Mouse (Mus musculus) induced T-regulatory cell, adult 2 months (primary cell): ENCODE results near the gene Filip1l.

ENCODE experiments used
- DNase-seq: peaks from one replicate; pipeline ENCODE4 v3.0.0-alpha.2; 2012; ENCODE audit warnings: low read depth

The Filip1l gene

DNA sequence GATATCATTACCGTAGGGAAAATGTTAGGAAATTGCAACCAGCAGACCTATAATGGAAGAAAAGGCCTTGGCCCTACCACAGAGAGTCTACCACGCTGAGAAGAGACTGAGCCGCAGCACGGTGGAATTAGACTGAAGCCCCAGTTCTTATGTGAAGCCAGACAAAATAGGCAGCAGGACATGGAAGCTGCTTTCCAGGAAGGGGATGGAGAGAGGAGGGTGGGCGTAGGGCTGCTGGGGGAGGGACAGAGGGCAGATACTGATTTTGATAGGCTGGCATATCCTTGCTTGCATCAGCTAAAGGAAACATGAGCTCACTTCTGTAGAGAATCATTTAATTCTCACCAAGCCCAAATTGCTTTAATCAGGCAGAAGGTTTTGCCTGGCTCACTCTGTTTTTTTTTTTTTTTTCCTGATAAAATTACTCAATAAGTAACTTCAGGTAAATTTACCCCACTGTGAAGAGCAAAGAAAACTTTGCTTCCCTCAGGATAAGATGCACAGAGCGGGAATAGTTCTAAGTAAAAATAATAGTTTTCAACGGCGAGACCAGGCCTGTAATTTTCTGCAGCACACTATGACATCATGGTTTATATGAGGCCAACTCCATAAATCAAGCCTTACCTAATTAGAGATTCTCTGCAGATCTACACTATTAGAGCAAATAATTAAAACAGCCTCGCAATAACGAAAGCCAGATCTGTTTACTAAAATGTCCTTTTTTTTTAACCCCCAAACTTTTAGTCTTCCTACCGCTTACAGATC, 84.8 kb downstream of the Filip1l start:
- DNase-seq: no peak

DNA sequence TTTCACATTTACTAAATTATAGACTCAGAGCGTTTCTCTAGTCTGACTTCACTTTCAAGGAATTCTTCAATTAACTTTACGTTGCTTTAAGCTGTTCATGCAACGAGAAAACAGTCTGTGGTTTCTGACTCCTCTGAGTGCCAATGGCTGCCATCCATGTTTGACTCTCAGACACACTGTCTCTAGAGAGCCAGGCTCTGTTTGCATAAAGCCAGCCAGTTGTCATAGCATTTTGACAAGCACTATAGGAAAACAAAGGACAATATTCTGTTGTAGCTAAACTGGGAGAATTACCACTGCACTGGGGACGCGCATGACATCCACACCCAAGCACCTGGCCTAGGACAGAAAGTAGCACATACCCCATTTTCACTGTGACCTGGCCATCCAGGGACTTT, 85.4 kb downstream of the Filip1l start:
- no peak for DNase-seq

DNA sequence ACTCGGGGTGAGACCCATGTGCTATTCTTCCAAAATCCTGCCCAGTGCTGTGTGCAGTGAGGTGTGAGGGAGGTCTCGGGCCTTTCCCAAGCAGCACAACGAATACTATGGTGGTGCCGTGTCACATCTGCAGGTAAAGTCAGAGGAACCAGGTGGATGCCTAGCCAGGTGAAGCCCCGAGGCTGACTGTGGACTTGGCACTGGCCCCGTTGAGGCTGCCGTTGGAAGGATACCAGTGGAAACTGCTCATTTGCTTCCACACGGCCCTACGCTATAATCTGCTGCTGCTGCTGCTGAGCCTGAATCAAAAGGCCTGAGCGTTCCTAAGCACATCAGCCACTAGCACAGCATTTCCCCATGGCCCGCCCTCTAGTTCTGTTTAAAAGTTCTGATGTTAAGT, 86.3 kb downstream of the Filip1l start:
- no peak for DNase-seq

DNA sequence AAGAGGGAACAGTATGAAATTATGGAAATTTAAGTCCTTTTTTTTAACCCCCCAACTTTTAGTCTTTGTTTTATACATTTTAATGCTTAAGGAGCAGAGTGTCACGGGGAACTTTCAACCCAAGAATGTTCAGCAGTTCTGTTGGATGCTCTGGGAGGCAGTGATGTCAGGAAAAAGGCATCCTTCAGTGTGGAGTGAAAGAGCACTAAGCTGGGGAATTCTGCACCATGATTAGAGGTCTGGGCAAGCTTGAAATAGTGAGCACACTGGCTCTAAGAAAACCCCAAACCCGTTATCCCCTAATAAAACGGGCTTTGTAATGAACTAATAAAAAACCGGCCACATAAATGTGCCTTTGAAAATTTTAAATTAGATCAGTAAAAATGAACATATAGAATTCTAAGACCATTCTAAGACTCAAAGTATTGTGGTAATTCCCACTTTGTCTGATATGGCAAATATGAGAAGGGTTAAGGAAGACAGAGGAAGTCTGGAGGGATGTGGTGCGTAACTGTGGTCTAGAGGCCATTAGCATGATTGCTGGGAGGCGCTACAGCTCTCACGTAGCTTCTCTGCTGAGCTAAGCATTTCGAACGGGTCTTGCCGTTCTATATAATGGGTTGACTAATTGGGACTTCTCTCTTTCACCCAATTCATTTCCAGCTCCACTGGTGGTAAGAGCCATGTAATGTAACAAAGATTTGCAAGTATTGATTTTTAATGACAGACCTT, 88.0 kb downstream of the Filip1l start:
- DNase-seq: no peak

DNA sequence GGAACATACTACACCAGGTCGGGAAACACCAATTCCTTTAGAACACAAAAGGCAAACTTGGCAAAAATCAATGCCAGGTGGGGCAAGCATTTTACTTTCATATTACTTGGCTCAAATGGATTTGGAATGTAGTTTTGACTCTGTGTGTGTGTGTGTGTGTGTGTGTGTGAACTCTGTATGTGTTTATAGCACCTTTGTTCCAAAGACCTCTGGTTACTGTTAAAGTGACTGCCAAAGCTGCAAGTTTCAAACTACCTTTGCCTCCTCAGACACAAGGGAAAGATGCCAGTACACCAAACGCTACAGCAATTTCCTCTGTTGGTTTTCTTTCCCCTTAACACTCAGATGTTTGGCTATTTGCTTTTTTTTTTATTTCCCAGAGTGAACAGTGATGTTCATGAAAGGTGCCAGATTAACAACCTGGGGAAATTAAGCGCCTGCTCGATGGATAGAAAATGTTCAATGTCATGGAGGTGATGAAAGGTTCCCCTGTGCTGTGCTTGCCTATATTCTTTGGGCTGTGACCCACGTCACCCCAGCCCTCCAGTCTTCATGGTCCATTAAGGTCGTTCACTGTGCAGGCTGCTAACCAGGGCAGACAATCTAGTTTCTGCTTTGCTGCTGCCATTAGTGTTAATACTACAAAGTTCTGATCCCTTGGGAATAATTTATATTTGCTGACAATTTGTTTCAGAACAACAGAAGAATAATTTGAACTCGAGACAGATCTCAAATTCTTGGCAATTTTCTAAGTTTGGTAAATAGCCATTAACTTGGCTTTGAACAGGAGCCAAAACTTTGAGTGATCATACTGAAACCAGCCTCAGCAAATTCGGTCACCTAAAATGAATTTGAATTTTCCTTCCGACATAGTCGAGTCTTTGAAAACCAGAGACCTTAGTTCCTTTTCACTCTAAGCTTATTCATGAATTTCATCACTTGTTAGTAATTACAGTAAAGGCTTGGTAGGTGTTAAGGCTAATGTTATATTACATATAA, 92.5 kb downstream of the Filip1l start:
- no peak for DNase-seq

DNA sequence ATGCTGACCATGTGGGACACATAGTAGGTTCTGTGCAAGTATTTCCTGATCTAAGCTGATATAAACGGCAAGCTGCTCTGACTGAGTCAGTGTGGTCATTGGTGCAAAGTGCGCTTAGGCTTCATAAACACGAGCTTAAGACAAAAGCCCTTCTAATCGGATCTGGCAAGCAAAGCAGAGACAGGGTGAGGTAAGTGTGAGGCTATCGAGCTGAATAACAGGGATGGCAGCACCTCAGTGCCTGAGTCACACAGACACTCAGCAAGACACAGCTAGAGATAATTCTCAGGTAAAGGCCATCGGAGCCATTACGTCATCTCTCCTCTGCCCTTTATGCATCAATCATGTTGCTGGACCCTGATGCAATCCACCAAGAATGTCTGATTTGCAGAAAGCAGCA, 100.1 kb downstream of the Filip1l start:
- no peak for DNase-seq

DNA sequence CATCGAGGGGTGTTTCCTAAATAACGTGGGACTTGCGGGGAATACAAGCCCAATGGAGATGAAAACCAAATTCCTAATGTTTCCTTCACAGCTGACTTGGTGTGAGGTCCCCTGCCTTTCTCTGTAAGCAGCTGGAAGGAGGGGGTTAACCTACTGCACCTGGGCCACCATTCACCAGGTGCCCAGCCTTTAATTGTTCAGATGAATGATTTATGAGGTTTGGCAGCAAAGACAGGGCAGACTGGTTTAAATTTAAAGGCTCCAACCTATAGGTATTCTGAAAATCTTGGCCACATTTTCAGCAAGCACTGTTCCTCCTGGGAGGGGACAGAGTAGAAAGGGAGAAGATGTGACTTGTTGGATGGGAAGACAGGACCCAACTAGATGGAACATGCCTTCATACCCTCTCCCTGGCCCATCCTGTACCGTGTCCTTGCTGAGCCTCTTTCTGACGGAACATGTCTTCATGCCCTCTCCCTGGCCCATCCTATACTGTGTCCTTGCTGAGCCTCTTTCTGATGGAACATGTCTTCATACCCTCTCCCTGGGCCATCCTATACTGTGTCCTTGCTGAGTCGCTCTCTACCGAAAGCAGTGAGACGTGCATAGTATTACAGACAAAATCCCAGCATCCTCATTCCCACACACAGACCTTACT, 101.3 kb downstream of the Filip1l start:
- no peak for DNase-seq

DNA sequence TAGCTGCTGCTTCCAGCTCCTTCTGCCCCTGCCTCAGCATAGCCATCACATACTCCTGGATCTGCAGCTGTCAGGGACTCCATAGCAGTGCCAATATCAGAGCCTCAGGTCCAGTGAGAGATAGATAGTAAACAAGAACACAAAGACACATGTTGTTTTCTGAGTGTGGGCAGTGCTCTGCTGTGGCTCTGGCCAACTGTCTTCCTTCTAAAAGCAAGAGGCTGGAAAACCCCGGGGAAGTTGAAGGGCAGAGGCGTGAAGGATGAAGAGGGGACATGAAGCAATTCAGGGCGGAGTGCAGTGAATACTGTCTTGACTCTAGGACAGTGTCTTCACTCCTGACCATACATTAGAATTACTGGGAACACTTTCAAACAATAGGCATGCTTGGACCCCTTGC, 102.7 kb downstream of the Filip1l start:
- DNase-seq: no peak

DNA sequence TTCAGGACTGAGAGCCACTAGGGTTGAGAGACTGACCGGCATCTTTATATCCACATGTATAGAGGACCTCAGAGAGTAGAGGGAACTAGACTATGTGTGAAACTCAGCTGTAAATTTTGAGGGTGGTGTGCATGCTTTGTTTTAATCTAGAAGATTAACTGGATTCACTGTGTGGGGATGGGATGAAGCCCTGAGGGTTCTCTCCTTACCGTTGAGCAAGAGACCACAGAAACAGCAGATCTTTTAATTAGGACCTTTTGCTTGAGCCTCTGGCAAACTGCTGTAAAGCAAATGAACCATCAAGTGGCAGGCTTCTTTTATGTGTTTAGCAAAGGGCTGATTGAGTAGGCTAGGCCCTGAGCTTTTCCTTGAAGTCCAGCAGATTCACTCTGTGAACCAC, 103.1 kb downstream of the Filip1l start:
- DNase-seq: no peak

DNA sequence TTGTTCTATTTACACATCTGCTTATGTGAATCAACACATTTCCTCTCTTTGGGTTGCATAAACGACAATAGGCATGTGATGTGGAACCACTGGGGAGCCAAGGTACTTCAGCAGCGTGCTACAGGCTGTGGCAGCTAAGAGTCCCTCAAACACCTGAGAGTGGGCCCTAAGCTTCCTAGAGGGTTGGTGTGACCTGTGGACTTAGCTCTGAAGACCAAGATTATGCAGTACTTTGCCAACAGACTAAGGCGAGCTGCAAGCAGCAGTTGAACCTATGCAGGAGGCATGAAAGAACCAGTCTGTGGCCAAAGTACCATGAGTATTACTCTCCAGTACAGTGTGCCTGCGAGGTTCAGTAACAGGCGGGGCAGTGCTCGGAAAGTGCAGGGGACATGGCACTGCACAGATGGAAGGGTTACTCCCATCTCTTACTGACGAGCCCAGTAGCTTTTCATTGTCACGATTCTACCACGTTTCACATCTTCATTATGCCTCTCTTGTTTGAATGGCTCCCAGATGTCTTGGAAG, 112.6 kb downstream of the Filip1l start:
- DNase-seq: no peak

DNA sequence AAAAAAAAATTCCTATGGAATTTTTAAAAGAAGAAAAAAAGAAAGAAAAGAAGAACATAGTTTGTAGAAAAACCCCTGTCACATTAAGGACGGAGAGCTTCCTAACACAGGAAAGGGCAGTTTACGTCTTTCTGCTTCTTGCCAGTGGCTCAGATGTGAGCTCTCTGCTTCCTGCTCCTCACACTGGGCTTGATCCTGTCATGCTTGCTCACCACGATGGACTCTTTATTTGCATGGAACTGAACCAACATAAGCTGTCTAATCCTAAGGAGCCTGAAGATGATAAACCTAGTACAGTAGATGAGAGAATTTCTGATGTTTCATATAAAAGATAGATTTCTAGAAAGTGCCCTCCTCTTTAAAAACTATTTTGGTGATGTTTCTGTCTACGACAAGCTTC, 116.4 kb downstream of the Filip1l start:
- DNase-seq: peak; percentile 49

DNA sequence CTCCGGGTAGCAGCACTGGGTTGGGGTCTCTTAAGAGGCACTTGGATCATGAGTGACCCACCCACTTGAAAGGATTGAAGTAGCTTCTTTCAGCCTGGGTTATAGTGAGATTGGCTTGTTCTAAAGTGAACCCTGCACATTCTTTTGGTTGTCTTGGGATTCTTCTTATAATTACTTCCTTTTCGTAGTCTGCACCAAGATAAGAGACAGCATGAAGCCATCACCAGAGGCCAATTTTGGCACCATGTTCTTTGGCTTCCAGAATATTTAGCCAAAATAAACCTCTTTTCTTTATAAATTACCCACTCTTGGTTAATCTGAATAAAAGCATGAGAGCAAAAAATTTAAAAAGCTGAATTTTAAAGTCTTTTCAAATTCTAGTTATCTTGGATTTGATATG, 117.0 kb downstream of the Filip1l start:
- DNase-seq: no peak

DNA sequence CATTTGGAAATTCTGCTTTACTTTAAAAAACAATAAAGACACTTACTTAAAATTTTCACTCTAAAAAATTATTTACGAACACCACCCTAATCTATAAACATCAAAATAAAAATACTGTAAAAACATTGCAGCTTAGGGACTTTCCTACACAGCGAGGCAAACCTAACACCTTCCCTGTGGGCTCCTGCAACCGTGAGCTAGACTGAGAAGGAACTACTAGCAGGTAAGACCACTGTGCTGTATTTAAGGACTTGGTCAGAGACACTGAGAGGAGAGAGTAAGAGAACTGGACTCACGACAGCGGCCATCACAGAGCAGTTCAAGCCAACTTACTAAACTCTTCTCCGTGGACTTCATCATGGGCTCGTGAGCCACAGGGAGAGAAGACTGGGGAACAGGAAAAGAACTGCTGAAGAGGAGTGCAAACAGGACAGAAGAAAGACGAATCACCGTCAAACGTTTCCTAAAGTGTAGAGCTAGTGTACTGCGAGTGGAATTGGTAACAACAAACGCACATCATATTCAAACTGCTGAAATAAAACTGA, 117.5 kb downstream of the Filip1l start:
- peak; percentile 80 for DNase-seq

DNA sequence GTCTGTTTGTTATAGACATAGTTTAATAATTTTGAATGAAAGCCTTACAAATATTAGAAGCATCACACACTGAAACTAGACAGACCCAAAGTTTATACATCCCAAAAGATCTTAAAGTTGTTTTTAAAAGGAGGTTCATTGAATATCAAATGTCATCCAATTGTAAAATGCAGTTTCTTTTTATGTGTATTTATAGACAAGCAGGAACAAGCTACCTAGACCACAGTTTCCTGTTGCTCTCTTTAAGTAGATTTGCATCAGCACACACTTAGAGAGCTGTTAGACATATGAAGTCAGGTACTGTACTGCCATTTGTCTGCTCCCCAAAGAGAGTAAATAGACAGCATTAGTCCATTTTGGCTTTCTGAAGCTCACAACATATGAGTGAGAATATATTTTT, 118.2 kb downstream of the Filip1l start:
- peak; percentile 87 for DNase-seq

DNA sequence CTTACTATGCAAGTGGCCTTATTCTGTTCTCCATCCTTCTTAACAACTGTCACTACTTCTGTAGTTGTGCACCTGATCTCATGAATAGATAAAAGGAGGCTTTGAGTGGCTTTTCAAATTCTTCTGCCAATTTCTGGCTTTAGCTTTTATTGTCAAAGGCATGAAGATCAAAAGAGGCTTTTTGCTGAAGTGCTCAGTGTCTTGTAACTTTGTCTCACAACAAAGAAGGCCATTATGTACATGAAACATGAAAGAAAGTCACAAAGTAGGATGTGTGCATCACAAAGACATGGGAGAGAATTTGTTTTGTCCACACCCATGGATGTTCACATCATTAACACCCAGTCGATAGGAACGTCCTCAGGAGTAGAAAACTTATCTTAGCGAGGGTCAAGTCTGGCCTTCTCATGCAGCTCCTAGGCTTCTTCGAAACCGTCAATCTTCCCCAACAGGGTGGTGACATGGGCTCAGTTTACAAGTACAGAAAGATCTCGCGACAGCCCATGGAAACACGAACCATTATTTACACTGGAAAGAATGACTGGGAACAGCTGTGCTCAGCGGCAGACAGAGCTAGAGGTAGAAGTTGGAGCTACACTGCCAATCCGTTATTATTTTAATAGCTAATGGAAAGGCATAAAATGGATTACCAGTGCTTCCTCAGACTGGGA, 120.7 kb downstream of the Filip1l start:
- no peak for DNase-seq

DNA sequence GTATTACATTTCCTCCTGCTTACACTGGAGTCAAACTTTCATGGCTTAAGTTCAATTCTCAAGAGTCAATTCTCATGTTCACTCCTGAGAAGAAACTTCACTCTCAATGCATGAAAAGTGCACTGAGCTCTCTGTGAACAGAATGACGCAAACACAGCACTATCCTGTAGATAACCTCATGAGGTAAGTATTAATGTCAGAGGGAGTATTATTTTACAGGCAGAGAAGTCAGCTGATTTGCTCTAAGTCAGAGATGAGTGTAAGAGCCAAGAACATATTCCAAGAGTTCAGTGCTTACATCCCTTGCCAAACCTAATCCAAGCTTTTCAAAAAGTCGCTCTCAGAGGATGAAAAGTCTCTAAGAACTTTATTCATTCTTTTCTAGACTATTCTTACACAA, 125.6 kb downstream of the Filip1l start:
- DNase-seq: no peak

DNA sequence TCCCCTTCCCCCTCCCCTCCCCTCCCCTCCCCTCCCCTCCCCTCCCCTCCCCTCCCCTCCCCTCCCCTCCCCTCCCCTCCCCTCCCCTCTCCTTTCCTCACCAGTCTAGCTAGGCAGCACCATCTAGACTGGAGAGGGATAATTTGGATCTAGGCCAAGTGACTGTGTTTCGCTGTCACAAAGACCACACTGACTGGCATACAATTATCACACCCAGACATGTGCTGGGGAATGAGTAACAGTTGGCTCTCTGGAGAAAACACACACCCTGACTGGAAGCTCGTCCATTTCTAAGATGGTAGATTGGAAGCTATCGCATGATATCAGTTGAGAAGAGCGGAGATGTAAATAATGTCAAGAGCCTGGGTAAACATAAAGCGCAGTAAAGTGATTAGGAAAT, 126.9 kb downstream of the Filip1l start:
- DNase-seq: no peak

DNA sequence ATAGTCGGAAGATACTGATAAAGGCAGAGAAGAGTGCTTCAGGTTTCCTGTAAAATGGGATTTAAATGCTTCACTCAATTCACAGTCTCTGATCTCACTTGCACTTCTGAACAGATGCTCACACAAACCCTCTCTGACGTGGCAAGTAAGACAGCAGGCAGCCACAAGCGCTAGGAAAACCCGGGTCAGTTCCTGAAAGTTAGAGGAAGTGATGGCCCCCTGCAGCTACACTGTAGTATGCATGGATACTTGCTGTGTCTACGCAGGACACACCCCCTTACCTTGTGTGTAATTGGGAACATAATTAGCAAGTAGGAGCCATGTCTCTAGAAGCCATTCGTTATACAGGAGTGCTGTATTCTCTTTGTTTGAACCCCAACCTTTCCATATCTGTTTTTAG, 129.4 kb downstream of the Filip1l start:
- no peak for DNase-seq

DNA sequence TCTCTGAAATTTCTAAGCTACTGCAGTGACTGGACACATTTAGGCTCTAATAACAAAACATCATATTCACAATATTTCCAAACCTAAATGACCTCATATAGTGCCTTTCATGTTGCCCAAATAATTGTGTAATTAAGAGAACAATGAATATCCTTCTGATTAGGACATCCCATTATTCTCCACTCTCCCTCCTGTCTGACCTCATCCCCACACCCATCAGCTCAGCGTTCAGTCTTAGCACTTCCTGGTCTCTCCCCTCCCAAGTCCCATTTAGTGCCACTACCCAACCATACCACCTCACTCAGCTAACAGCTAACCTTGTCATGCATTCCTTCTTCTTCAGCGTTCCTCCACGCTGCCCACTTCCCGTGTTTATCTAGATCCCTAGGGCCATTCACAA, 130.0 kb downstream of the Filip1l start:
- DNase-seq: no peak

DNA sequence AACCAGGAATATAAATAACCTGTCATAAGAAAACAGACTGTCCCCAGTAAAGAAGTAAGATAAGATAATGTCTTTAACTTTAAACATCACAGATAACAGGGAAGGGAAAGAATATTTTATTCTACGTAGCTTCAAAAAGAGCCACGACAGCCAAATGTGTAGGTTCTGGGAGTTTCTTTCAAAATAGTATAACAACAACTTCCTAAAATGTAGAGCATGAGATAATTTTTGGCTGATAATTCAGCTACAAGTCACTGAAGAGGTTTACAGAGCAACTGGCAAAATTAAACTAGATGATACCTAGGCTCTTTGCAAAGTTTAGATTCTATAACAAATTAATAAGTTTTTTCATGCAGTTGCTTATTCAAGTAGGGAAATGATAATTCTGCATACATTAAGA, 130.6 kb downstream of the Filip1l start:
- DNase-seq: no peak
